Mouse (Mus musculus): Measurements from ENCODE around the gene Tsnaxip1. TPM values are rescaled to one million over a fixed set of nuclear protein-coding genes. Genes with fewer than 3 reads are reported as not detected.
A peak's percentile ranks its signal among the peaks of the same experiment; 100 is the strongest.

The Tsnaxip1 gene
- polyA plus RNA-seq, 1 experiment, result 0.10 TPM

GRCm38 (mm10) chr8:105855248-105856167 is 28.0 kb downstream of the Tsnaxip1 start:
- Histone ChIP-seq H3K4me3 (peak overlapping the region; percentile 76), H3ac (ENCODE audit: control insufficient read depth, insufficient read length) (peak overlapping the region; percentile 86), H3K79me2 (ENCODE audit: control insufficient read depth, insufficient read depth) (peaks cover 51% of the 10 kb centered on the region), H3K36me3 (ENCODE audit: control insufficient read depth, insufficient read depth) (no peaks in the 10 kb centered on the region), H3K27me3 (ENCODE audit: control insufficient read depth, insufficient read depth, insufficient read length) (no peaks in the 10 kb centered on the region), H3K4me2 (ENCODE audit: low read depth) (peak overlapping the region; percentile 95)
- peak; percentile 14 for TF ChIP-seq SRF (IDR thresholded peaks at IDR 0.05; ENCODE audit: control insufficient read depth, insufficient read length, low read depth)
- TF ChIP-seq MYOG (IDR thresholded peaks at IDR 0.05; ENCODE audit: control insufficient read depth in 1 of 3, insufficient read depth in 1 of 3, insufficient read length in 2 of 3, low read depth in 2 of 3), result peak in 1 of 3 experiments; percentile 36
- TF ChIP-seq MYOD1 (IDR thresholded peaks at IDR 0.05; ENCODE audit: control insufficient read depth in 1 of 3, insufficient read length in 2 of 3, low read depth in 2 of 3), result peak in 2 of 3 experiments; percentile 14 to 61
- no peak for TF ChIP-seq MAX (IDR thresholded peaks at IDR 0.05; ENCODE audit: low read depth)

GRCm38 (mm10) chr8:105856168-105856835 is 28.8 kb downstream of the Tsnaxip1 start:
- Histone ChIP-seq H3K79me2 (ENCODE audit: control insufficient read depth, insufficient read depth) (peaks cover 50% of the 10 kb centered on the region), H3K27me3 (ENCODE audit: control insufficient read depth, insufficient read depth, insufficient read length) (no peaks in the 10 kb centered on the region), H3K36me3 (ENCODE audit: control insufficient read depth, insufficient read depth) (no peaks in the 10 kb centered on the region), H3K4me2 (ENCODE audit: low read depth) (peak overlapping the region; percentile 95), H3ac (ENCODE audit: control insufficient read depth, insufficient read length) (peak overlapping the region; percentile 86), H3K4me3 (peak overlapping the region; percentile 76)
- TF ChIP-seq USF1 (IDR thresholded peaks at IDR 0.05; ENCODE audit: low read depth) (no peak), SRF (IDR thresholded peaks at IDR 0.05; ENCODE audit: control insufficient read depth, insufficient read length, low read depth) (no peak), REST (IDR thresholded peaks at IDR 0.05; ENCODE audit: insufficient read depth, insufficient read length) (no peak), MYOG (IDR thresholded peaks at IDR 0.05; ENCODE audit: control insufficient read depth in 1 of 3, insufficient read depth in 1 of 3, insufficient read length in 2 of 3, low read depth in 2 of 3) (no peak)

- peaks cover 69% of the 10 kb centered on the region for H3K79me2 ChIP-seq (ENCODE audit: control insufficient read depth, insufficient read depth)
- no peak overlapping the region for H3K4me2 ChIP-seq (ENCODE audit: low read depth)
- H3K36me3 ChIP-seq (ENCODE audit: control insufficient read depth, insufficient read depth), result no peaks in the 10 kb centered on the region
- no peak overlapping the region for H3K4me3 ChIP-seq
- no peaks in the 10 kb centered on the region for H3K27me3 ChIP-seq (ENCODE audit: control insufficient read depth, insufficient read depth, insufficient read length)
- H3ac ChIP-seq (ENCODE audit: control insufficient read depth, insufficient read length), result no peak overlapping the region
- TF ChIP-seq E2F4 (IDR thresholded peaks at IDR 0.05; ENCODE audit: insufficient read depth) (no peak), REST (IDR thresholded peaks at IDR 0.05; ENCODE audit: insufficient read depth, insufficient read length) (no peak), POLR2AphosphoS2 (IDR thresholded peaks at IDR 0.05; ENCODE audit: insufficient read length, low read depth) (no peak), POLR2A (IDR thresholded peaks at IDR 0.05; ENCODE audit: insufficient read length, low read depth) (no peak), TCF12 (IDR thresholded peaks at IDR 0.05; ENCODE audit: insufficient read depth, poor library complexity, severe bottlenecking) (no peak), USF1 (IDR thresholded peaks at IDR 0.05; ENCODE audit: low read depth) (no peak)
Observed at GRCm38 (mm10) chr8:105858495-105858894, 31.0 kb downstream of the Tsnaxip1 start.

GRCm38 (mm10) chr8:105859314-105859713 is 31.8 kb downstream of the Tsnaxip1 start:
- TF ChIP-seq CEBPB (IDR thresholded peaks at IDR 0.05; ENCODE audit: insufficient read depth, poor library complexity, severe bottlenecking) (no peak), SRF (IDR thresholded peaks at IDR 0.05; ENCODE audit: control insufficient read depth, insufficient read length, low read depth) (no peak), TCF12 (IDR thresholded peaks at IDR 0.05; ENCODE audit: insufficient read depth, poor library complexity, severe bottlenecking) (no peak), REST (IDR thresholded peaks at IDR 0.05; ENCODE audit: insufficient read depth, insufficient read length) (no peak), TCF3 (IDR thresholded peaks at IDR 0.05; ENCODE audit: insufficient read length, low read depth) (no peak), MAX (IDR thresholded peaks at IDR 0.05; ENCODE audit: low read depth) (no peak), MYOG (IDR thresholded peaks at IDR 0.05; ENCODE audit: control insufficient read depth in 1 of 3, insufficient read depth in 1 of 3, insufficient read length in 2 of 3, low read depth in 2 of 3) (no peak), MYOD1 (IDR thresholded peaks at IDR 0.05; ENCODE audit: control insufficient read depth in 1 of 3, insufficient read length in 2 of 3, low read depth in 2 of 3) (no peak), USF1 (IDR thresholded peaks at IDR 0.05; ENCODE audit: low read depth) (no peak), E2F4 (IDR thresholded peaks at IDR 0.05; ENCODE audit: insufficient read depth) (no peak), POLR2AphosphoS2 (IDR thresholded peaks at IDR 0.05; ENCODE audit: insufficient read length, low read depth) (no peak), POLR2A (IDR thresholded peaks at IDR 0.05; ENCODE audit: insufficient read length, low read depth) (no peak)
- Histone ChIP-seq H3K4me2 (ENCODE audit: low read depth) (peak overlapping the region; percentile 89), H3K4me3 (peak overlapping the region; percentile 82)

More at GRCm38 (mm10) chr8:105859314-105859713, 31.8 kb downstream of the Tsnaxip1 start:
- no peaks in the 10 kb centered on the region for H3K27me3 ChIP-seq (ENCODE audit: control insufficient read depth, insufficient read depth, insufficient read length)
- no peak overlapping the region for H3ac ChIP-seq (ENCODE audit: control insufficient read depth, insufficient read length)
- H3K79me2 ChIP-seq (ENCODE audit: control insufficient read depth, insufficient read depth), result peaks cover 78% of the 10 kb centered on the region
- H3K36me3 ChIP-seq (ENCODE audit: control insufficient read depth, insufficient read depth), result no peaks in the 10 kb centered on the region

Measured in myocyte (in vitro differentiated cells).